Mouse (Mus musculus) myocyte (in vitro differentiated cells): ENCODE data around the gene Bysl. TPM values are rescaled to one million over a fixed set of nuclear protein-coding genes. Genes with fewer than 3 reads are reported as not detected.

Source experiments
- H3K27me3 ChIP-seq: one replicate; pipeline ENCODE4 v1.6.1; 2011; ENCODE audit not compliant: control insufficient read depth, insufficient read depth, insufficient read length
- H3K36me3 ChIP-seq: one replicate; pipeline ENCODE4 v1.6.1; 2011; ENCODE audit not compliant: control insufficient read depth, insufficient read depth
- H3K4me2 ChIP-seq: one replicate; pipeline ENCODE4 v1.6.1; 2011; ENCODE audit warnings: low read depth, control low read depth
- H3K4me3 ChIP-seq: one replicate; pipeline ENCODE4 v1.5.1; 2011; ENCODE audit warnings: mild to moderate bottlenecking, control low read depth, moderate library complexity
- H3K79me2 ChIP-seq: one replicate; pipeline ENCODE4 v1.6.1; 2011; ENCODE audit not compliant: control insufficient read depth, insufficient read depth
- H3ac ChIP-seq: one replicate; pipeline ENCODE4 v1.6.1; 2011; ENCODE audit not compliant: control insufficient read depth, insufficient read length
- CEBPB ChIP-seq: IDR thresholded peaks from 2 replicates; pipeline ENCODE4 v1.6.1; 2011; ENCODE audit warnings: mild to moderate bottlenecking, moderate library complexity; ENCODE audit not compliant: poor library complexity, insufficient read depth, severe bottlenecking
- E2F4 ChIP-seq: IDR thresholded peaks from one replicate; pipeline ENCODE4 v1.6.1; 2011; ENCODE audit warnings: mild to moderate bottlenecking, control low read depth, moderate library complexity; ENCODE audit not compliant: insufficient read depth
- MAX ChIP-seq: IDR thresholded peaks from one replicate; pipeline ENCODE4 v1.6.1; 2011; ENCODE audit warnings: low read depth, mild to moderate bottlenecking, control low read depth
- MYOD1 ChIP-seq, 3 experiments: IDR thresholded peaks; one replicate each; pipeline ENCODE4 v1.6.1; 2011; ENCODE audit warnings: control low read depth in 2 of 3, low read depth in 2 of 3, mild to moderate bottlenecking in 2 of 3, moderate library complexity in 1 of 3; ENCODE audit not compliant: insufficient read length in 2 of 3, control insufficient read depth in 1 of 3
- MYOG ChIP-seq, 3 experiments: IDR thresholded peaks; one replicate each; pipeline ENCODE4 v1.6.1; 2011; ENCODE audit warnings: control low read depth in 2 of 3, low read depth in 2 of 3, mild to moderate bottlenecking in 2 of 3; ENCODE audit not compliant: insufficient read length in 2 of 3, control insufficient read depth in 1 of 3, insufficient read depth in 1 of 3
- POLR2A ChIP-seq: IDR thresholded peaks from one replicate; pipeline ENCODE4 v1.6.1; 2011; ENCODE audit warnings: low read depth, mild to moderate bottlenecking, control low read depth, moderate library complexity; ENCODE audit not compliant: insufficient read length
- POLR2AphosphoS2 ChIP-seq: IDR thresholded peaks from one replicate; pipeline ENCODE4 v1.6.1; 2011; ENCODE audit warnings: low read depth, control low read depth; ENCODE audit not compliant: insufficient read length
- REST ChIP-seq: IDR thresholded peaks from one replicate; pipeline ENCODE4 v1.6.1; 2011; ENCODE audit warnings: mild to moderate bottlenecking, control low read depth, moderate library complexity; ENCODE audit not compliant: insufficient read depth, insufficient read length
- SRF ChIP-seq: IDR thresholded peaks from one replicate; pipeline ENCODE4 v1.6.1; 2011; ENCODE audit warnings: low read depth; ENCODE audit not compliant: control insufficient read depth, insufficient read length
- TCF12 ChIP-seq: IDR thresholded peaks from one replicate; pipeline ENCODE4 v1.6.1; 2011; ENCODE audit warnings: mild to moderate bottlenecking, control low read depth; ENCODE audit not compliant: poor library complexity, insufficient read depth, severe bottlenecking
- TCF3 ChIP-seq: IDR thresholded peaks from one replicate; pipeline ENCODE4 v1.6.1; 2011; ENCODE audit warnings: low read depth, control low read depth; ENCODE audit not compliant: insufficient read length
- USF1 ChIP-seq: IDR thresholded peaks from one replicate; pipeline ENCODE4 v1.6.1; 2011; ENCODE audit warnings: low read depth, mild to moderate bottlenecking, control low read depth, moderate library complexity
- polyA plus RNA-seq: library from polyadenylated mRNA; unstranded; fragments of >200 nt; fragmentation: generic; extraction: Trizol; gene quantifications from one replicate; pipeline ENCODE4 v1.2.1, GENCODE M21; 2012; ENCODE audit warnings: missing spikeins

Gene Bysl
- polyA plus RNA-seq, 1 experiment, result 41.0 TPM

- peaks cover 26% of the 10 kb centered on the region for H3K36me3 ChIP-seq
- H3K4me2 ChIP-seq, result no peak overlapping the region
- no peak overlapping the region for H3K4me3 ChIP-seq
- peaks cover 50% of the 10 kb centered on the region for H3K79me2 ChIP-seq
- no peaks in the 10 kb centered on the region for H3K27me3 ChIP-seq
- H3ac ChIP-seq, result no peak overlapping the region
- TF ChIP-seq MYOG (IDR thresholded peaks at IDR 0.05; ENCODE audit: control insufficient read depth in 1 of 3, insufficient read depth in 1 of 3, insufficient read length in 2 of 3, low read depth in 2 of 3) (no peak), POLR2AphosphoS2 (no peak), POLR2A (no peak), CEBPB (no peak), E2F4 (no peak), TCF12 (no peak), REST (no peak), MAX (no peak), TCF3 (no peak), MYOD1 (IDR thresholded peaks at IDR 0.05; ENCODE audit: control insufficient read depth in 1 of 3, insufficient read length in 2 of 3, low read depth in 2 of 3) (no peak), SRF (no peak), USF1 (no peak)
Observed at GRCm38 (mm10) chr17:47618556-47619311, 7.4 kb upstream of the Bysl start.

- H3K36me3 ChIP-seq, result peaks cover 23% of the 10 kb centered on the region
- no peak overlapping the region for H3ac ChIP-seq
- no peaks in the 10 kb centered on the region for H3K27me3 ChIP-seq
- H3K79me2 ChIP-seq, result peaks cover 60% of the 10 kb centered on the region
- TF ChIP-seq USF1 (no peak), POLR2AphosphoS2 (no peak), TCF12 (no peak)
- H3K4me3 ChIP-seq, result no peak overlapping the region
- no peak overlapping the region for H3K4me2 ChIP-seq
Observed at GRCm38 (mm10) chr17:47617605-47618307, 6.5 kb upstream of the Bysl start.

DNA sequence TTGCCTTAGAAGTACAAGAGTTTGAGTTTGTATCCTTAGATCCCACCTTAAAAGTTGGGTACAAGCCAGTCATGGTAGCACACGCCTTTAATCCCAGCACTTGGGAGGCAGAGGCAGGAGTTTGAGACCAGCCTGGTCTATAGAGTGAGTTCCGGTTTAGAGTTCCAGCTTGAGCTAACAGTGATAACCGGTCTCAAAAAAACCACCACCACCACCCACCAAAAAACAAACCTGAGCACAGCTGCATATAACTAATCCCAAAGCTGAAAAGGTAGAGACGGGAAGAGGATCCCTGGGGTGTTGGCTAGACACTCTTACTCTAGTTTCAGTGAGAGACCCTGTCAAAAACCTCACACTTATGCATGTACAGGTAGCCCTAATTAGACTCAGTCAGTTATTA lies 5.4 kb upstream of the Bysl start:
- no peak overlapping the region for H3K4me3 ChIP-seq
- H3ac ChIP-seq, result no peak overlapping the region
- H3K27me3 ChIP-seq, result no peaks in the 10 kb centered on the region
- TF ChIP-seq USF1, result no peak
- no peak for TF ChIP-seq TCF3
- no peak for TF ChIP-seq MAX
- TF ChIP-seq SRF, result no peak
- TF ChIP-seq MYOG (IDR thresholded peaks at IDR 0.05; ENCODE audit: control insufficient read depth in 1 of 3, insufficient read depth in 1 of 3, insufficient read length in 2 of 3, low read depth in 2 of 3), result no peak
- TF ChIP-seq POLR2AphosphoS2, result no peak
- TF ChIP-seq REST, result no peak
- no peak for TF ChIP-seq TCF12
- no peak for TF ChIP-seq POLR2A
- TF ChIP-seq E2F4, result no peak
- no peak for TF ChIP-seq CEBPB
- TF ChIP-seq MYOD1 (IDR thresholded peaks at IDR 0.05; ENCODE audit: control insufficient read depth in 1 of 3, insufficient read length in 2 of 3, low read depth in 2 of 3), result no peak
- H3K36me3 ChIP-seq, result peaks cover 23% of the 10 kb centered on the region
- no peak overlapping the region for H3K4me2 ChIP-seq
- peaks cover 71% of the 10 kb centered on the region for H3K79me2 ChIP-seq

DNA sequence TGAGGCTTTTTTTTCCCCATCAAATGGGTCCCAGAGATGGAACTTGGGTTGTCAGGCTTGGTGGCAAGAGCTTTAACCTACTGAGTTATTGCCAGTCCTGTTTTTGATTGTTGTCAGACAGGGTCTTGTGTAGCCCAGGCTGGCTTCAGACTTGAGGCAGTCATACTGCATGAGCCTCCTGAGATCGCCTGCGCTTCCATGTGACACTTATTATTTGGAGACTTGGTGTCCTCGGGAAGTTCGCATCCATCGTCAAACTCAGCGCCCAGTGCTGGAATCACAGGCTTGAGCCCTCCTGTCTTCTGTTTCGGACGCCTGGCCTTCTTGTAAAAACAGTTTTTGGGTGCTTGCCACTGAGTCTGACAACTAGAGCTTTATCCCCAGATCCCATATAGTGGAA lies 4.8 kb upstream of the Bysl start:
- H3K36me3 ChIP-seq, result peaks cover 23% of the 10 kb centered on the region
- peaks cover 74% of the 10 kb centered on the region for H3K79me2 ChIP-seq
- H3ac ChIP-seq, result no peak overlapping the region
- H3K27me3 ChIP-seq, result no peaks in the 10 kb centered on the region
- TF ChIP-seq REST, result no peak
- TF ChIP-seq CEBPB, result no peak
- no peak for TF ChIP-seq TCF12
- H3K4me2 ChIP-seq, result no peak overlapping the region
- no peak overlapping the region for H3K4me3 ChIP-seq

GRCm38 (mm10) chr17:47614018-47614417 lies 2.7 kb upstream of the Bysl start:
- Histone ChIP-seq H3ac (no peak overlapping the region), H3K4me3 (no peak overlapping the region), H3K36me3 (peaks cover 20% of the 10 kb centered on the region), H3K79me2 (peaks cover 84% of the 10 kb centered on the region), H3K27me3 (no peaks in the 10 kb centered on the region), H3K4me2 (no peak overlapping the region)
- TF ChIP-seq TCF12 (no peak), USF1 (no peak), MAX (no peak), POLR2A (no peak), CEBPB (no peak), MYOD1 (IDR thresholded peaks at IDR 0.05; ENCODE audit: control insufficient read depth in 1 of 3, insufficient read length in 2 of 3, low read depth in 2 of 3) (no peak), POLR2AphosphoS2 (no peak), E2F4 (no peak)
